Comparison of ENCODE assay signal across 8 mouse cellular contexts in the genomic region with DNA sequence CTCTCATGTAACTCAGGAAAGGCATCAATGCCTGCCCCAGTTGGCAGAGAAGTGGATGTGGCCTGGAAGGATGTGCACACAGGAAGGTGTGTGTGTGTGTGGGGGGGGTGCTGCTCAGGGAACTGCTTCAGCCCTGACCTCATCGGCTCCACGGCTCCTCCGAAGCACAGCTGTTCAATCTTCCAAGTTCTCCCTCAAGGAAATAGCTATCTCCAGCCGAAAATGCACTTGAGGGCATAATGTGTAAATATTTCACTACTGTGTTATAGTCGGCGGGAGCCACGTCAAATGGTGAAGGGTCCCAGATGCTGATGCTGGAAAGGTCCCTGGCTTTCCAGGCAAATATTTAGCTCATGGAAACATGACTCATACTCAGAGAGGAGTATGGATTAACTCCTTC. TPM values are rescaled to one million over a fixed set of nuclear protein-coding genes. Genes with fewer than 3 reads are reported as not detected.
DNase-seq lines count a peak whose midpoint lies in the region; ATAC-seq lines count a peak whose summit lies in the region.

No protein-coding gene starts in this region.

- ATAC-seq in heart, embryonic 14.5 days (ENCODE audit: insufficient number of reproducible peaks, insufficient read depth, low FRiP score, low read depth) = peak; percentile 47
- ATAC-seq in limb, embryonic 11.5 days (ENCODE audit: insufficient number of reproducible peaks, low FRiP score, low TSS enrichment, low read depth) = peak; percentile 46; the same call in 1 of the 2 replicates

- H3K9me3 ChIP-seq in heart, embryonic 14.5 days (ENCODE audit: control insufficient read depth, low read length) = no peaks in the 10 kb centered on the region
- no peaks in the 10 kb centered on the region for H3K9me3 ChIP-seq in limb, embryonic 11.5 days (ENCODE audit: control insufficient read depth, low read length)

- 0 out of 2 replicates have a peak overlapping the region, but pooled peaks have one; percentile 0 for H3K4me2 ChIP-seq in heart, embryonic 14.5 days (ENCODE audit: low read length)
- H3K4me2 ChIP-seq in limb, embryonic 11.5 days (ENCODE audit: low read depth, severe bottlenecking) = no peak overlapping the region

- H3K4me1 ChIP-seq in heart, embryonic 14.5 days (ENCODE audit: control insufficient read depth in 2 of 2, insufficient read depth in 2 of 2, low read length in 2 of 2) = peaks cover 12 to 23% of the 10 kb centered on the region in 2 experiments
- H3K4me1 ChIP-seq in limb, embryonic 11.5 days (ENCODE audit: control insufficient read depth, insufficient read depth, low read length) = peaks cover 30% of the 10 kb centered on the region

- no peaks in the 10 kb centered on the region for H3K27me3 ChIP-seq in heart, embryonic 14.5 days (ENCODE audit: control insufficient read depth, insufficient read depth, low read length)
- H3K27me3 ChIP-seq in limb, embryonic 11.5 days (ENCODE audit: control insufficient read depth, insufficient read depth, low read length) = no peaks in the 10 kb centered on the region

- peak; percentile 43 for DNase-seq in urinary bladder, postnatal 14 days (ENCODE audit: low spot score)
- no peak for DNase-seq in urinary bladder, postnatal 4 days (ENCODE audit: low spot score in 2 of 2)
- DNase-seq in limb, embryonic 11.5 days (ENCODE audit: low spot score) = peak; percentile 36
- DNase-seq in yolk sac, embryonic 10.5 days (ENCODE audit: low spot score) = peak; percentile 57
- no peak for DNase-seq in layer of hippocampus, postnatal 14 days (ENCODE audit: low spot score in 2 of 2)
- DNase-seq in thymus, postnatal 4 days = no peak
- DNase-seq in spleen, adult 12 weeks (ENCODE audit: low spot score) = no peak

- H3K27ac ChIP-seq in heart, embryonic 14.5 days (replicated peaks in 1 of 2; ENCODE audit: control insufficient read depth in 1 of 2, insufficient read depth in 1 of 2, low read depth in 2 of 2, low read length in 2 of 2) = peak overlapping the region in 1 of 2 experiments; percentile 74; a peak in 2 of 4 replicates
- peak overlapping the region; percentile 64 for H3K27ac ChIP-seq in limb, embryonic 11.5 days (replicated peaks; ENCODE audit: low read depth, low read length)

- H3K4me3 ChIP-seq in heart, embryonic 14.5 days (ENCODE audit: control insufficient read depth in 1 of 2, insufficient read depth in 1 of 2, low read depth in 1 of 2, low read length in 2 of 2) = no peak overlapping the region
- H3K4me3 ChIP-seq in limb, embryonic 11.5 days (ENCODE audit: low read depth, low read length) = no peak overlapping the region

- H3K9ac ChIP-seq in heart, embryonic 14.5 days (ENCODE audit: low read length) = no peak overlapping the region
- no peak overlapping the region for H3K9ac ChIP-seq in limb, embryonic 11.5 days (ENCODE audit: low read length)

- 31% methylated on average over 7 of the region's 7 CpGs for WGBS in heart, embryonic 14.5 days
- 42% methylated on average over 7 of the region's 7 CpGs for whole genome bisulfite sequencing in limb, embryonic 11.5 days

- H3K36me3 ChIP-seq in heart, embryonic 14.5 days (ENCODE audit: control insufficient read depth, insufficient read depth, low read length) = peaks cover 23% of the 10 kb centered on the region; the same call in 1 of the 2 replicates
- peaks cover 3% of the 10 kb centered on the region for H3K36me3 ChIP-seq in limb, embryonic 11.5 days (ENCODE audit: control insufficient read depth, insufficient read depth, low read length)

RNA-seq across cellular contexts. Expression of gene Tgfbi, which starts 25.6 kb away (rescaled TPM):
- 37.7 and 46.2 TPM in 2 replicates for polyA plus RNA-seq in heart, embryonic 14.5 days (2014; fragmentation: Nextera tagmentation; extraction: Ambion mirVana)
- polyA plus RNA-seq in limb, embryonic 11.5 days (2014; fragmentation: Nextera tagmentation; extraction: Ambion mirVana) = 47.3 and 48.2 TPM in 2 replicates
- 1 to 10 TPM; 3.3 to 4.7 TPM for total RNA-seq in layer of hippocampus, postnatal 14 days (2021)

Comparison
In these comparisons a context has a peak if more than half of its experiments do, and no peak if none do; other contexts are left out.
1. DNase-seq: peak in urinary bladder, postnatal 14 days (single experiment), limb, embryonic 11.5 days (single experiment) and yolk sac, embryonic 10.5 days (single experiment); none in urinary bladder, postnatal 4 days (0 of 2), layer of hippocampus, postnatal 14 days (0 of 2), thymus, postnatal 4 days (single experiment) and spleen, adult 12 weeks (single experiment).